Mouse (Mus musculus) liver, embryonic 14.5 days (tissue): ENCODE data around the gene Vezt.

Experiments used
- CTCF ChIP-seq: IDR thresholded peaks from 2 replicates; pipeline ENCODE4 v1.5.1; 2016; ENCODE audit warnings: antibody characterized with exemption, low read depth, control low read depth
- EP300 ChIP-seq: IDR thresholded peaks from 2 replicates; pipeline ENCODE4 v1.6.1; 2016; ENCODE audit warnings: antibody characterized with exemption, low read depth

GRCm38 (mm10) chr10:93908540-93908939 is 127.1 kb downstream of the Vezt start:
- TF ChIP-seq EP300 (no peak), CTCF (no peak)
